ENCODE assay signal across 11 mouse cellular contexts in genomic region chr7:141026097-141026739, GRCm38 (mm10). TPM values are rescaled to one million over a fixed set of nuclear protein-coding genes. Genes with fewer than 3 reads are reported as not detected.
DNase-seq lines count a peak whose midpoint lies in the region; ATAC-seq and TF ChIP-seq lines count a peak whose summit lies in the region.
"Had no signal": no experiment of that assay in that cellular context is flagged by ENCODE, and none has a peak within 500 bp of the region (broad histone marks: within the 10 kb centered on the region; RNA-seq: fewer than 3 reads in every experiment).

No protein-coding gene starts in this region.

- peak overlapping the region; percentile 66 for H3K27ac ChIP-seq in lung, embryonic 15.5 days
- 0 out of 2 replicates have a peak overlapping the region, but pooled peaks have one; percentile 8 for H3K27ac ChIP-seq in embryonic facial prominence, embryonic 14.5 days (replicated peaks; ENCODE audit: low read depth, low read length)
- H3K27ac ChIP-seq in hindbrain, postnatal 0 days = peak overlapping the region; percentile 64; the same call in 1 of the 2 replicates
- H3K27ac ChIP-seq in small intestine, adult 2 months (ENCODE audit: insufficient read depth, low read depth, low read length) = peak overlapping the region; percentile 55
- H3K27ac ChIP-seq in thymus, adult 2 months (ENCODE audit: control insufficient read depth, insufficient read depth, low read length) = no peak overlapping the region
- H3K27ac ChIP-seq: left cerebral cortex, adult 2 months had no signal

- no peak for TF ChIP-seq POLR2A in lung, adult 2 months (IDR thresholded peaks at IDR 0.05; ENCODE audit: borderline replicate concordance, extremely low read depth, low read depth, low read length)
- TF ChIP-seq POLR2A in small intestine, adult 2 months (IDR thresholded peaks at IDR 0.05; ENCODE audit: low read depth, low read length) = no peak
- TF ChIP-seq POLR2A in thymus, adult 2 months (IDR thresholded peaks at IDR 0.05; ENCODE audit: control insufficient read depth, extremely low read depth, insufficient read depth, low read length, poor library complexity) = no peak

- H3K36me3 ChIP-seq in lung, embryonic 15.5 days = no peaks in the 10 kb centered on the region
- no peaks in the 10 kb centered on the region for H3K36me3 ChIP-seq in embryonic facial prominence, embryonic 14.5 days (ENCODE audit: control insufficient read depth, insufficient read depth, low read length)
- no peaks in the 10 kb centered on the region for H3K36me3 ChIP-seq in hindbrain, postnatal 0 days (ENCODE audit: insufficient read depth, low read length)
- H3K36me3 ChIP-seq in small intestine, adult 2 months (ENCODE audit: control insufficient read depth, insufficient read depth, low read length) = no peaks in the 10 kb centered on the region
- no peaks in the 10 kb centered on the region for H3K36me3 ChIP-seq in thymus, adult 2 months (ENCODE audit: control insufficient read depth, insufficient read depth, low read length)

- H3K4me2 ChIP-seq in lung, embryonic 15.5 days = no peak overlapping the region
- no peak overlapping the region for H3K4me2 ChIP-seq in embryonic facial prominence, embryonic 14.5 days (ENCODE audit: low read depth, low read length)
- no peak overlapping the region for H3K4me2 ChIP-seq in hindbrain, postnatal 0 days (ENCODE audit: low read depth, low read length)

- H3K4me1 ChIP-seq in lung, embryonic 15.5 days = 0 out of 2 replicates have a peak, but pooled peaks cover 4% of the 10 kb centered on the region
- no peaks in the 10 kb centered on the region; the same call in 1 of the 2 replicates for H3K4me1 ChIP-seq in lung, adult 2 months (ENCODE audit: control insufficient read depth, insufficient read depth, low read length)
- H3K4me1 ChIP-seq in embryonic facial prominence, embryonic 14.5 days (ENCODE audit: control insufficient read depth, insufficient read depth, low read length) = no peaks in the 10 kb centered on the region
- peaks cover 10% of the 10 kb centered on the region; the same call in 1 of the 2 replicates for H3K4me1 ChIP-seq in hindbrain, postnatal 0 days (ENCODE audit: insufficient read depth, low read length)
- no peaks in the 10 kb centered on the region for H3K4me1 ChIP-seq in small intestine, adult 2 months (ENCODE audit: control insufficient read depth, insufficient read depth, insufficient read length, low read length)
- no peaks in the 10 kb centered on the region for H3K4me1 ChIP-seq in thymus, adult 2 months (replicated peaks; ENCODE audit: control insufficient read depth, insufficient read depth, low read length)

- no peaks in the 10 kb centered on the region for H3K9me3 ChIP-seq in lung, embryonic 15.5 days
- no peaks in the 10 kb centered on the region for H3K9me3 ChIP-seq in embryonic facial prominence, embryonic 14.5 days (ENCODE audit: control insufficient read depth, low read length)
- no peaks in the 10 kb centered on the region for H3K9me3 ChIP-seq in hindbrain, postnatal 0 days (ENCODE audit: low read length)

- no peak overlapping the region for H3K9ac ChIP-seq in lung, embryonic 15.5 days
- H3K9ac ChIP-seq in embryonic facial prominence, embryonic 14.5 days (ENCODE audit: low read depth, low read length) = no peak overlapping the region
- H3K9ac ChIP-seq in hindbrain, postnatal 0 days (replicated peaks; ENCODE audit: low read length) = no peak overlapping the region

- H3K4me3 ChIP-seq in lung, embryonic 15.5 days = no peak overlapping the region
- H3K4me3 ChIP-seq in lung, adult 2 months (replicated peaks; ENCODE audit: extremely low read depth, low read depth, low read length) = no peak overlapping the region
- no peak overlapping the region for H3K4me3 ChIP-seq in embryonic facial prominence, embryonic 14.5 days (ENCODE audit: low read depth, low read length)
- no peak overlapping the region for H3K4me3 ChIP-seq in hindbrain, postnatal 0 days (ENCODE audit: low read length)
- H3K4me3 ChIP-seq in small intestine, adult 2 months (ENCODE audit: low read depth, low read length) = no peak overlapping the region
- no peak overlapping the region for H3K4me3 ChIP-seq in thymus, adult 2 months (ENCODE audit: control insufficient read depth, insufficient read depth, low read length)
- H3K4me3 ChIP-seq: left cerebral cortex, adult 2 months had no signal

- H3K27me3 ChIP-seq in lung, embryonic 15.5 days = no peaks in the 10 kb centered on the region
- H3K27me3 ChIP-seq in embryonic facial prominence, embryonic 14.5 days (replicated peaks; ENCODE audit: control insufficient read depth, insufficient read depth, low read length) = no peaks in the 10 kb centered on the region
- no peaks in the 10 kb centered on the region for H3K27me3 ChIP-seq in hindbrain, postnatal 0 days (ENCODE audit: insufficient read depth, low read length)
- H3K27me3 ChIP-seq in small intestine, adult 2 months (ENCODE audit: control insufficient read depth, insufficient read depth, low read length) = no peaks in the 10 kb centered on the region
- H3K27me3 ChIP-seq in thymus, adult 2 months (ENCODE audit: control insufficient read depth, insufficient read depth, low read length) = no peaks in the 10 kb centered on the region
- H3K27me3 ChIP-seq: Patski had no signal

- DNase-seq in lung, adult 2 months = no peak
- no peak for DNase-seq in embryonic facial prominence, embryonic 14.5 days (ENCODE audit: low spot score)
- peak; percentile 29 for DNase-seq in hindbrain, postnatal 0 days (ENCODE audit: low spot score)
- DNase-seq in right cerebral cortex, adult 2 months (ENCODE audit: low spot score in 2 of 2) = no peak
- no peak for DNase-seq in thymus, adult 2 months
- no peak for DNase-seq in ovary, postnatal 10 days (ENCODE audit: low spot score)

- WGBS in lung, embryonic 15.5 days = 45% methylated on average over 6 of the region's 6 CpGs
- 27% methylated on average over 6 of the region's 6 CpGs for WGBS in lung, adult 2 months
- 38% methylated on average over 6 of the region's 6 CpGs for WGBS in embryonic facial prominence, embryonic 14.5 days
- WGBS in hindbrain, postnatal 0 days = 21% methylated on average over 6 of the region's 6 CpGs
- WGBS in small intestine, adult 2 months = 30% methylated on average over 6 of the region's 6 CpGs
- WGBS in thymus, adult 2 months = 91% methylated on average over 6 of the region's 6 CpGs

- no peak for TF ChIP-seq CTCF in lung, adult 2 months (IDR thresholded peaks at IDR 0.05; ENCODE audit: insufficient read depth, low read length)
- no peak for TF ChIP-seq CTCF in hindbrain, postnatal 0 days (IDR thresholded peaks at IDR 0.05; ENCODE audit: low read depth)
- TF ChIP-seq CTCF in small intestine, adult 2 months (IDR thresholded peaks at IDR 0.05; ENCODE audit: extremely low read depth, insufficient read length, insufficient replicate concordance, low read depth, low read length) = no peak
- no peak for TF ChIP-seq CTCF in thymus, adult 2 months (IDR thresholded peaks at IDR 0.05; ENCODE audit: borderline replicate concordance, control insufficient read depth, extremely low read depth, insufficient read depth, low read length, poor library complexity)

- no peak for ATAC-seq in lung, embryonic 15.5 days (ENCODE audit: borderline replicate concordance, extremely low read depth, low FRiP score, low TSS enrichment)
- no peak for ATAC-seq in embryonic facial prominence, embryonic 14.5 days (ENCODE audit: low read depth)
- ATAC-seq in hindbrain, postnatal 0 days = no peak
- ATAC-seq: Patski had no signal

RNA-seq across cellular contexts. Expression of gene Gm17387, which starts 2.7 kb away (rescaled TPM):
- polyA plus RNA-seq in lung, embryonic 15.5 days (2015; fragmentation: Nextera tagmentation; extraction: Ambion mirVana) = not detected in 2 replicates
- polyA plus RNA-seq in lung, adult 2 months (2012; rRNA removed) = not detected in 2 replicates
- polyA plus RNA-seq in embryonic facial prominence, embryonic 14.5 days (2014; fragmentation: Nextera tagmentation; extraction: Ambion mirVana) = not detected in 2 replicates
- total RNA-seq in hindbrain, postnatal 0 days (2014; rRNA removed) = not detected in 2 replicates
- polyA plus RNA-seq in hindbrain, postnatal 0 days (2015; fragmentation: Nextera tagmentation; extraction: Ambion mirVana) = not detected in 2 replicates
- polyA plus RNA-seq in small intestine, adult 2 months (2012; rRNA removed) = not detected in 2 replicates
- not detected in 2 replicates for polyA plus RNA-seq in thymus, adult 2 months (2012; rRNA removed)
- total RNA-seq: left cerebral cortex, adult 2 months had no signal
- polyA plus RNA-seq: heart, embryonic 16.5 days; Patski had no signal

RNA-seq across cellular contexts. Expression of gene Ifitm6, which starts 8.5 kb away (rescaled TPM):
- polyA plus RNA-seq in lung, embryonic 15.5 days (2015; fragmentation: Nextera tagmentation; extraction: Ambion mirVana) = 1.4 and 1.6 TPM in 2 replicates
- polyA plus RNA-seq in lung, adult 2 months (2012; rRNA removed) = 10.6 and 24.3 TPM in 2 replicates
- 1.6 and 2.1 TPM in 2 replicates for polyA plus RNA-seq in embryonic facial prominence, embryonic 14.5 days (2014; fragmentation: Nextera tagmentation; extraction: Ambion mirVana)
- 0.37 and 0.50 TPM in 2 replicates for total RNA-seq in hindbrain, postnatal 0 days (2014; rRNA removed)
- 0.67 and 0.69 TPM in 2 replicates for polyA plus RNA-seq in hindbrain, postnatal 0 days (2015; fragmentation: Nextera tagmentation; extraction: Ambion mirVana)
- 2.5 and 3.1 TPM in 2 replicates for polyA plus RNA-seq in small intestine, adult 2 months (2012; rRNA removed)
- 4.7 and 5.9 TPM in 2 replicates for polyA plus RNA-seq in thymus, adult 2 months (2012; rRNA removed)

RNA-seq across cellular contexts. Expression of gene Ifitm3, which starts 15.6 kb away (rescaled TPM):
- 238 and 246 TPM in 2 replicates for polyA plus RNA-seq in lung, embryonic 15.5 days (2015; fragmentation: Nextera tagmentation; extraction: Ambion mirVana)
- polyA plus RNA-seq in lung, adult 2 months (2012; rRNA removed) = 560 and 814 TPM in 2 replicates
- polyA plus RNA-seq in embryonic facial prominence, embryonic 14.5 days (2014; fragmentation: Nextera tagmentation; extraction: Ambion mirVana) = 170 and 178 TPM in 2 replicates
- 29.3 and 41.7 TPM in 2 replicates for total RNA-seq in hindbrain, postnatal 0 days (2014; rRNA removed)
- 92.8 and 93.3 TPM in 2 replicates for polyA plus RNA-seq in hindbrain, postnatal 0 days (2015; fragmentation: Nextera tagmentation; extraction: Ambion mirVana)
- 101 and 147 TPM in 2 replicates for polyA plus RNA-seq in small intestine, adult 2 months (2012; rRNA removed)
- polyA plus RNA-seq in thymus, adult 2 months (2012; rRNA removed) = 309 and 397 TPM in 2 replicates

RNA-seq across cellular contexts. Expression of gene B4galnt4, which starts 34.7 kb away (rescaled TPM):
- polyA plus RNA-seq in lung, embryonic 15.5 days (2015; fragmentation: Nextera tagmentation; extraction: Ambion mirVana) = 5.3 and 5.8 TPM in 2 replicates
- polyA plus RNA-seq in lung, adult 2 months (2012; rRNA removed) = 0.33 and 0.36 TPM in 2 replicates
- 6.6 and 10.3 TPM in 2 replicates for polyA plus RNA-seq in embryonic facial prominence, embryonic 14.5 days (2014; fragmentation: Nextera tagmentation; extraction: Ambion mirVana)
- 115 and 124 TPM in 2 replicates for total RNA-seq in hindbrain, postnatal 0 days (2014; rRNA removed)
- polyA plus RNA-seq in hindbrain, postnatal 0 days (2015; fragmentation: Nextera tagmentation; extraction: Ambion mirVana) = 41.8 and 46.2 TPM in 2 replicates
- 5.4 and 15.8 TPM in 2 replicates for polyA plus RNA-seq in small intestine, adult 2 months (2012; rRNA removed)
- 1.4 and 1.6 TPM in 2 replicates for polyA plus RNA-seq in thymus, adult 2 months (2012; rRNA removed)

RNA-seq across cellular contexts. Expression of gene Pkp3, which starts 51.8 kb away (rescaled TPM):
- 14.6 and 15.2 TPM in 2 replicates for polyA plus RNA-seq in lung, embryonic 15.5 days (2015; fragmentation: Nextera tagmentation; extraction: Ambion mirVana)
- 23.8 and 47.7 TPM in 2 replicates for polyA plus RNA-seq in lung, adult 2 months (2012; rRNA removed)
- polyA plus RNA-seq in embryonic facial prominence, embryonic 14.5 days (2014; fragmentation: Nextera tagmentation; extraction: Ambion mirVana) = 30.0 and 33.5 TPM in 2 replicates
- 0.58 TPM in 1 of 2 replicates, not detected in the other for total RNA-seq in hindbrain, postnatal 0 days (2014; rRNA removed)
- polyA plus RNA-seq in hindbrain, postnatal 0 days (2015; fragmentation: Nextera tagmentation; extraction: Ambion mirVana) = 0.29 TPM in 1 of 2 replicates, not detected in the other
- polyA plus RNA-seq in small intestine, adult 2 months (2012; rRNA removed) = 87.5 and 236 TPM in 2 replicates
- polyA plus RNA-seq in thymus, adult 2 months (2012; rRNA removed) = 46.8 and 49.9 TPM in 2 replicates
- total RNA-seq: left cerebral cortex, adult 2 months had no signal
